Mouse (Mus musculus) liver, embryonic 13.5 days (tissue): ENCODE measurements around the gene Lrrc57. TPM values are rescaled to one million over a fixed set of nuclear protein-coding genes. Genes with fewer than 3 reads are reported as not detected.
"Not testable (repeated sequence)": the region's sequence is repeated elsewhere in the genome, so short reads cannot be mapped to it uniquely, and the experiment has no call there.

Experiments used
- ATAC-seq: fragments of 200-750 bp; cut with Nextera tagmentation; 2 replicates; pipeline ENCODE4 v1.8.0; 2017; ENCODE audit warnings: low read depth, mild to moderate bottlenecking, moderate number of reproducible peaks, moderate library complexity
- DNase-seq: peaks from one replicate; pipeline ENCODE4 v3.0.0; 2022
- H3K27ac ChIP-seq: fragments of 300-500 bp; sonication (generic); 2 replicates; pipeline ENCODE4 v1.5.1; 2015; ENCODE audit warnings: moderate library complexity, mild to moderate bottlenecking, inconsistent platforms
- H3K27me3 ChIP-seq: fragments of 300-500 bp; sonication (generic); 2 replicates; pipeline ENCODE4 v1.6.1; 2015; ENCODE audit warnings: mild to moderate bottlenecking, inconsistent platforms
- H3K36me3 ChIP-seq: fragments of 300-500 bp; sonication (generic); 2 replicates; pipeline ENCODE4 v1.6.1; 2015; ENCODE audit warnings: mild to moderate bottlenecking, inconsistent platforms
- H3K4me1 ChIP-seq: fragments of 300-500 bp; sonication (generic); replicated peaks from 2 replicates; pipeline ENCODE4 v1.6.1; 2015; ENCODE audit warnings: inconsistent platforms
- H3K4me2 ChIP-seq: fragments of 300-500 bp; sonication (generic); 2 replicates; pipeline ENCODE4 v1.6.1; 2015; ENCODE audit warnings: inconsistent platforms, mild to moderate bottlenecking, moderate library complexity
- H3K4me3 ChIP-seq: fragments of 300-500 bp; sonication (generic); replicated peaks from 2 replicates; pipeline ENCODE4 v1.5.1; 2015; ENCODE audit warnings: mild to moderate bottlenecking, inconsistent platforms
- H3K9ac ChIP-seq: fragments of 300-500 bp; sonication (generic); 2 replicates; pipeline ENCODE4 v1.6.1; 2015; ENCODE audit warnings: mild to moderate bottlenecking, inconsistent platforms
- H3K9me3 ChIP-seq: fragments of 300-500 bp; sonication (generic); replicated peaks from 2 replicates; pipeline ENCODE4 v1.6.1; 2016; ENCODE audit warnings: inconsistent platforms
- WGBS: fragments of 180-500 bp; shearing (Covaris S2); methylation state at CpG from one replicate; pipeline ENCODE4 v1.1.7; 2015; ENCODE audit not compliant: insufficient replicate concordance; 5-methylcytosine and 5-hydroxymethylcytosine counted together
- polyA plus RNA-seq: library from polyadenylated mRNA; unstranded; fragments of >200 nt; fragmentation: Nextera tagmentation; extraction: Ambion mirVana; gene quantifications from 2 replicates; pipeline ENCODE4 v1.2.1, GENCODE M21; 2015

Gene Lrrc57
- polyA plus RNA-seq, 1 experiment from 2014 or later = 14.2 TPM

DNA sequence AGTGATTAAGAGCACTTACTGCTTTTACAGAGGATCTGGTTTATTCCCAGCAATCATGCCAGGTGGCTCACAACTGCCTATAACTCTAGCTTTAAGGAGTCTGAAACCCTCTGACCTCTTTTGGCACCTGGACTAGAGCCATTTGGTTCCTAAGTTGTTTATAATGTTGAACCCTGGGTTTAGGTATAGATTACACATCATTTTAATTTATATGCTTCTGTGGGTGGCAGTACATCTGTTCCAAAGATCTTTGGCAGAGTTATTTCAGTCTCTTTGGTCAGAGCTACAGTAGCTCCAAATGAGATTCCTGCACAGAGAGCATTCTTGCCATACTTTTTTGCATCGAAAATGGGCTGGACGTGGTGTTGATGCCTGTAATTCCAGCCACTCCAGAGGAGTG is 11.6 kb downstream of the Lrrc57 start:
- ATAC-seq = no peak
- H3K9me3 ChIP-seq = no peaks in the 10 kb centered on the region
- H3K4me2 ChIP-seq = no peak overlapping the region
- no peak overlapping the region for H3K27ac ChIP-seq
- no peaks in the 10 kb centered on the region for H3K27me3 ChIP-seq
- H3K36me3 ChIP-seq = peaks cover 68% of the 10 kb centered on the region
- DNase-seq = no peak
- H3K9ac ChIP-seq = no peak overlapping the region
- WGBS = 88% methylated on average over 2 of the region's 2 CpGs
- H3K4me1 ChIP-seq = no peaks in the 10 kb centered on the region
- H3K4me3 ChIP-seq = no peak overlapping the region

DNA sequence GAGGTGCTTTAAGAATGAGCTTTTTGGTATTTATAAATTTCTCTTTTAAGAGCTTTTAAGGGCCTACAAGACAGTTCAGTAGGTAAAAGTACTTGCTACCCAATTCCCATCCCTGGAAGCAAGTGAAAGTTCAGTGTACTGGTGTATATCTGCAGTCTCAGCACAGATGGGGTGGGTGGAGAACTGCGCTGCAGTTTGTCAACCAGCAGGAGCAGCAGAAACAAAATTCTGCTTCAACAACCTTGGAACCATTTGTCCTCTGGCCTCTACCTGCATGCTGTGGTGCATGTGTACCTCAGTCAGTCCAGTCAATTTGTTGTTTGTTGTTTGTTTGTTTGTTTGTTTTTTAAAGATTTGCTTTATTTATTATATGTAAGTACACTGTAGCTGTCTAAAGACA is 17.1 kb downstream of the Lrrc57 start:
- no peaks in the 10 kb centered on the region for H3K9me3 ChIP-seq
- peaks cover 68% of the 10 kb centered on the region for H3K36me3 ChIP-seq
- H3K9ac ChIP-seq = no peak overlapping the region
- H3K4me2 ChIP-seq = no peak overlapping the region
- no peak overlapping the region for H3K27ac ChIP-seq
- H3K4me1 ChIP-seq = no peaks in the 10 kb centered on the region
- no peak for DNase-seq
- no peak overlapping the region for H3K4me3 ChIP-seq
- WGBS = 91% methylated on average over 1 of the region's 1 CpGs
- H3K27me3 ChIP-seq = no peaks in the 10 kb centered on the region
- no peak for ATAC-seq

GRCm38 (mm10) chr2:120589759-120590158 is 19.6 kb downstream of the Lrrc57 start:
- Histone ChIP-seq H3K9me3 (no peaks in the 10 kb centered on the region), H3K4me2 (no peak overlapping the region), H3K27ac (no peak overlapping the region), H3K27me3 (no peaks in the 10 kb centered on the region), H3K36me3 (peaks cover 60% of the 10 kb centered on the region), H3K9ac (no peak overlapping the region), H3K4me3 (no peak overlapping the region), H3K4me1 (no peaks in the 10 kb centered on the region)
- WGBS = 71% methylated on average over 5 of the region's 5 CpGs
- DNase-seq (no peak), ATAC-seq (no peak)

- H3K4me3 ChIP-seq = no peak overlapping the region
- 29% methylated on average over 5 of the region's 5 CpGs for WGBS
- no peak for DNase-seq
Measured at GRCm38 (mm10) chr2:120578286-120578685, 31.0 kb downstream of the Lrrc57 start.

DNA sequence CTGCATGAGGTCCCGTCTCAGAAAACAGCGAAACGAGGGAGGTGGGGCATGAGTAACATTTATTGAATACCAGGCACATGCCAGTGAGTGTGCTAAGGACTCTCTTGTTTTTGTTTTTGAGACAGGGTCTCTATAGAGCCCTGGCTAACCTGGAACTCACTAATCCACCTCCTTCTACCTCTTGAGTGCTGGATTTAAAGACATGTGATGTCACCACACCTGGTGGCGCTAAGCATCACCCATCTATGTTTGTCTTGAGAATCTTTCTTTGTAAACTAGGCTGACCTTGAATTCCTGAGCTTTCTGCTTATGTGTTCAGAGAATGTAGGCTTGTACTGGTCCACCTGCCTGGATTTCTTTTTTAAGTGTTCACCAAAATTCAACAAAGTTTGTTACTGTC is 31.5 kb downstream of the Lrrc57 start:
- Histone ChIP-seq H3K4me1 (peaks cover 47% of the 10 kb centered on the region), H3K36me3 (peaks cover 4% of the 10 kb centered on the region; the same call in 1 of the 2 replicates), H3K4me3 (no peak overlapping the region), H3K27me3 (no peaks in the 10 kb centered on the region), H3K27ac (peak overlapping the region; percentile 43), H3K9ac (no peak overlapping the region), H3K9me3 (no peaks in the 10 kb centered on the region), H3K4me2 (no peak overlapping the region)
- WGBS = 63% methylated on average over 4 of the region's 4 CpGs
- ATAC-seq (no peak), DNase-seq (no peak)

More at GRCm38 (mm10) chr2:120578286-120578685, 31.0 kb downstream of the Lrrc57 start:
- Histone ChIP-seq H3K27ac (no peak overlapping the region), H3K4me2 (no peak overlapping the region), H3K9me3 (no peaks in the 10 kb centered on the region), H3K27me3 (no peaks in the 10 kb centered on the region), H3K4me1 (peaks cover 44% of the 10 kb centered on the region), H3K36me3 (peaks cover 4% of the 10 kb centered on the region; the same call in 1 of the 2 replicates), H3K9ac (no peak overlapping the region)
- ATAC-seq = no peak

GRCm38 (mm10) chr2:120575978-120576377 is 33.3 kb downstream of the Lrrc57 start:
- no peak for DNase-seq
- Histone ChIP-seq H3K27me3 (no peaks in the 10 kb centered on the region), H3K9ac (0 out of 2 replicates have a peak overlapping the region, but pooled peaks have one; percentile 29), H3K27ac (peak overlapping the region; percentile 70), H3K4me3 (no peak overlapping the region), H3K9me3 (no peaks in the 10 kb centered on the region), H3K4me2 (peak overlapping the region; percentile 30), H3K36me3 (peaks cover 13% of the 10 kb centered on the region), H3K4me1 (peaks cover 62% of the 10 kb centered on the region)
- WGBS = 13% methylated on average over 2 of the region's 2 CpGs
- peak; percentile 70 for ATAC-seq

DNA sequence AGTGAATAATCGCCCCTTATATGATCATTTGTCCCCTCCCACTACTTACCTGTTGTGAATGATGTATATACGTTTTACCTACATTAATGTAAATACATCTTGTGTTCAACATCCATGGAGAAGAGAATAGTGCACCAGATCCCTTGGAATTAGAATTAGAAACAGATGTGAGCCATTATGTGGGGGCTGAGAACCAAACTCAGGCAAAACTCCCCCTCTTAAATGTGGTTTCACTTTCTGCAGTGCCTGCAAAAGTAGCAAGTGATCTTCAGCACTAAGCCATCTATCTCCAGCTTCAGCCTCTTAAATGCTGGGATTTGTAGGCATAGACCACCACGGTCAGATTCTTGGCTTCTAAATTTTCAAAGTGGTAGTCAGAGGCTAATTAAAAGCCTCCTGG is 34.2 kb downstream of the Lrrc57 start:
- Histone ChIP-seq H3K9me3 (no peaks in the 10 kb centered on the region), H3K4me1 (peaks cover 65% of the 10 kb centered on the region), H3K27ac (peak overlapping the region; percentile 70), H3K36me3 (peaks cover 13% of the 10 kb centered on the region), H3K9ac (no peak overlapping the region), H3K27me3 (no peaks in the 10 kb centered on the region), H3K4me3 (no peak overlapping the region), H3K4me2 (peak overlapping the region; percentile 30; the same call in 1 of the 2 replicates)
- WGBS = 71% methylated on average over 3 of the region's 3 CpGs
- no peak for ATAC-seq
- no peak for DNase-seq

DNA sequence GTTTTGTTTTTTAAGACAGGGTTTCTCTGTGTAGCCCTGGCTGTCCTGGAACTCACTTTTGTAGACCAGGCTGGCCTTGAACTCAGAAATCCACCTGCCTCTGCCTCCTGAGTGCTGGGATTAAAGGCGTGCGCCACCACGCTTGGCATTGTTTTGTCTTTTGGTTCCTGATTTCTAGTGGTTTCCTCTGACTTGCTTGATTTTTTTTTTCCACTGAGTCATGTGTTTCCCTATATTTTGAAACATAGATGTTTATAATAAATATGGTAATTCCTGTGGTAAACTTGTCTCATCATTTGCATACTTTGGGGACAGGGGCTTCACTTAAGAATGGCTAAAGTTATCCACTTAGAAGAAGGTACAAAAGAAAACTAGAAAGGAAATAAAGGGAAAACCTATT is 37.2 kb downstream of the Lrrc57 start:
- not testable (repeated sequence) for H3K9me3 ChIP-seq, H3K9ac ChIP-seq, H3K4me3 ChIP-seq, H3K27ac ChIP-seq, H3K4me2 ChIP-seq, H3K27me3 ChIP-seq, ATAC-seq, DNase-seq
- H3K4me1 ChIP-seq = peaks cover 66% of the 10 kb centered on the region
- peaks cover 11% of the 10 kb centered on the region for H3K36me3 ChIP-seq
- WGBS = 74% methylated on average over 3 of the region's 3 CpGs

- 85% methylated on average over 3 of the region's 3 CpGs for WGBS
- H3K27me3 ChIP-seq = no peaks in the 10 kb centered on the region
- no peaks in the 10 kb centered on the region for H3K9me3 ChIP-seq
- H3K4me3 ChIP-seq = no peak overlapping the region
- H3K36me3 ChIP-seq = peaks cover 11% of the 10 kb centered on the region
- no peak overlapping the region for H3K4me2 ChIP-seq
- no peak overlapping the region; the same call in 1 of the 2 replicates for H3K27ac ChIP-seq
- peaks cover 63% of the 10 kb centered on the region for H3K4me1 ChIP-seq
- no peak overlapping the region for H3K9ac ChIP-seq
- DNase-seq = no peak
- ATAC-seq = no peak
Measured at GRCm38 (mm10) chr2:120571081-120571480, 38.2 kb downstream of the Lrrc57 start.

- whole genome bisulfite sequencing = under 1% methylated on average over 22 of the region's 22 CpGs
- H3K27ac ChIP-seq = peak overlapping the region; percentile 83
- peak overlapping the region; percentile 90 for H3K9ac ChIP-seq
- peak overlapping the region; percentile 85 for H3K4me3 ChIP-seq
- H3K9me3 ChIP-seq = no peaks in the 10 kb centered on the region
- DNase-seq (no peak), ATAC-seq (peak; percentile 66)
- H3K36me3 ChIP-seq = peaks cover 11% of the 10 kb centered on the region
- H3K4me1 ChIP-seq = peaks cover 62% of the 10 kb centered on the region
- peak overlapping the region; percentile 77 for H3K4me2 ChIP-seq
- H3K27me3 ChIP-seq = no peaks in the 10 kb centered on the region
Measured at GRCm38 (mm10) chr2:120567798-120568320, 41.5 kb downstream of the Lrrc57 start.

DNA sequence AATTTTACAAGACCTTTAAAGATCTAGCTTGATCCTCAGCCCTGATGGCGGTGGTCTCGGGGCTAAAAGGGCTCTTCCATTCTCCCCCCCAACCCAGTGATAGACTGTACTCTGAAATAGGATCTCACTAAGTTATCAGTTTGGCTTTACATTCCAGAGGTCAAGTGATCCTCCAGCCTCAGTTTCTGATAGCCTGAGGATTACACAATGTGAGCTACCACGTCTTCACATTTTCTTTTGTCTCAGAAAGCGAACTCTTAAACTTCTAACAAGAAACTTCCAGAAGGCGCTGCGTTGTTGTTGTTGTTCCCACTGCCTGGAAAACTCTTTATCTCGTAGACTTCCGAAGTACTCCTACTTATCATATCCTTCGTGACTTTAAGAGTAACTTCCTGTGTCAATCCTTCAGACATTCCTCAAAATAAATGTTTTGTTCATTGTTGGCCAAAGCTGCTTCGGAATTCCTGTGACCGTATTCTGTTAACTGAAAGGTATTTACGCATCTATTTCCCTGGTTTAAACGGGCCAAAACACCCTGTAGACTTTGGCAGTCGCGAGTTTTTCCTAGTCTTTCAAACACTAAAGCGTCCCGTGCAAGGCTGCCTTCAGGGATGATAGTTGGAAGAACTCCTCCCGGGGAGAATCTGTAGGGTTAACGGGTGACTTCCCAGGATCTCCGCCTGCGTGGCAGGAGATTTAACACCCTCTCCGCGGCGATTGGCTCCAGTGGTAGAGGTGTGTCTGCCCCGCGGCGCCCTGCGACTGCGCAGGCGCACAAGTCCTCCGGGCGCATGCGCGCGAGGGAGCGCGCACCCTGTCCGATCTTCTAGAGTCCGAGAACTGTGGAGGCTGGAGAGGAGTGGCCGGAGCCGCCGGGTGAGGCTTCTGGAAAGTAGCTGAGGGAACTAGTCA is 42.2 kb downstream of the Lrrc57 start, which contains the start of gene Snap23:
Snap23 (plus strand) TSS at position 786 of the 912 bp plus-strand sequence.
- Histone ChIP-seq H3K9ac (peak within 1 kb of the TSS; percentile 90), H3K36me3 (peaks cover 11% of the 10 kb centered on the region), H3K27me3 (no peaks in the 10 kb centered on the region), H3K27ac (peak within 1 kb of the TSS; percentile 83), H3K4me1 (peaks cover 65% of the 10 kb centered on the region), H3K4me3 (peak within 1 kb of the TSS; percentile 85), H3K4me2 (peak within 1 kb of the TSS; percentile 77), H3K9me3 (no peaks in the 10 kb centered on the region)
- WGBS = 2% methylated on average over 42 of the region's 42 CpGs
- peak; percentile 92 for ATAC-seq
- DNase-seq = peak; percentile 90
